Mouse (Mus musculus): Measurements from ENCODE around the gene Gm28778. TPM values are rescaled to one million over a fixed set of nuclear protein-coding genes. Genes with fewer than 3 reads are reported as not detected.
A peak's percentile ranks its signal among the peaks of the same experiment; 100 is the strongest.

The Gm28778 gene
- total and polyA plus RNA-seq, 2 experiments, result 21.7 TPM; not detected in 1

- peak; percentile 77 for DNase-seq (ENCODE audit: extremely low read depth, low read depth, low spot score)
- H3K4me1 ChIP-seq (ENCODE audit: control insufficient read depth, insufficient read depth, low read length), result peaks cover 5% of the 10 kb centered on the region; the same call in 1 of the 2 replicates
- H3K79me2 ChIP-seq (ENCODE audit: control insufficient read depth, insufficient read depth, low read length), result no peaks in the 10 kb centered on the region; the same call in 1 of the 2 replicates
- H3K27me3 ChIP-seq (ENCODE audit: control insufficient read depth, insufficient read depth, low read length), result no peaks in the 10 kb centered on the region
- H3K4me3 ChIP-seq (ENCODE audit: insufficient read depth, low read depth, low read length), result no peak overlapping the region
- no peak overlapping the region for H3K9ac ChIP-seq (ENCODE audit: low read depth, low read length)
- H3K36me3 ChIP-seq (ENCODE audit: control insufficient read depth, insufficient read depth, low read length), result peaks cover 3% of the 10 kb centered on the region; the same call in 1 of the 2 replicates
- 22% methylated on average over 4 of the region's 4 CpGs for WGBS
- H3K27ac ChIP-seq (replicated peaks; ENCODE audit: insufficient read depth, low read depth, low read length), result no peak overlapping the region
- TF ChIP-seq POLR2A (IDR thresholded peaks at IDR 0.05; ENCODE audit: extremely low read depth, insufficient read depth, low read length), result no peak
- no peak for TF ChIP-seq CTCF (IDR thresholded peaks at IDR 0.05; ENCODE audit: low read depth, low read length)
Observed at GRCm38 (mm10) chr1:53300506-53300905, 3.6 kb downstream of the Gm28778 start.

- WGBS, result 2% methylated on average over 27 of the region's 27 CpGs
- peak within 1 kb of the TSS; percentile 79 for H3K4me3 ChIP-seq (ENCODE audit: insufficient read depth, low read depth, low read length)
- peak; percentile 72 for DNase-seq (ENCODE audit: extremely low read depth, low read depth, low spot score)
- H3K27ac ChIP-seq (replicated peaks; ENCODE audit: insufficient read depth, low read depth, low read length), result peak within 1 kb of the TSS; percentile 99
- no peaks in the 10 kb centered on the region; the same call in 1 of the 2 replicates for H3K79me2 ChIP-seq (ENCODE audit: control insufficient read depth, insufficient read depth, low read length)
- no peaks in the 10 kb centered on the region for H3K4me1 ChIP-seq (ENCODE audit: control insufficient read depth, insufficient read depth, low read length)
- no peaks in the 10 kb centered on the region for H3K27me3 ChIP-seq (ENCODE audit: control insufficient read depth, insufficient read depth, low read length)
- no peak for TF ChIP-seq CTCF (IDR thresholded peaks at IDR 0.05; ENCODE audit: low read depth, low read length)
- TF ChIP-seq POLR2A (IDR thresholded peaks at IDR 0.05; ENCODE audit: extremely low read depth, insufficient read depth, low read length), result peak; percentile 47; the same call in 1 of the 2 replicates
- H3K36me3 ChIP-seq (ENCODE audit: control insufficient read depth, insufficient read depth, low read length), result peaks cover 14% of the 10 kb centered on the region
- peak within 1 kb of the TSS; percentile 98 for H3K9ac ChIP-seq (ENCODE audit: low read depth, low read length)
Observed at GRCm38 (mm10) chr1:53312989-53313967, 16.4 kb downstream of the Gm28778 start, which contains the start of gene Osgepl1. TSS of gene Osgepl1 (plus strand) at chr1:53313624.

- no peak for DNase-seq (ENCODE audit: extremely low read depth, low read depth, low spot score)
- WGBS, result 97% methylated on average over 4 of the region's 4 CpGs
- TF ChIP-seq POLR2A (IDR thresholded peaks at IDR 0.05; ENCODE audit: extremely low read depth, insufficient read depth, low read length) (no peak), CTCF (IDR thresholded peaks at IDR 0.05; ENCODE audit: low read depth, low read length) (no peak)
- Histone ChIP-seq H3K27me3 (ENCODE audit: control insufficient read depth, insufficient read depth, low read length) (no peaks in the 10 kb centered on the region), H3K4me1 (ENCODE audit: control insufficient read depth, insufficient read depth, low read length) (no peaks in the 10 kb centered on the region), H3K27ac (replicated peaks; ENCODE audit: insufficient read depth, low read depth, low read length) (no peak overlapping the region), H3K79me2 (ENCODE audit: control insufficient read depth, insufficient read depth, low read length) (no peaks in the 10 kb centered on the region), H3K36me3 (ENCODE audit: control insufficient read depth, insufficient read depth, low read length) (peaks cover 30% of the 10 kb centered on the region), H3K4me3 (ENCODE audit: insufficient read depth, low read depth, low read length) (no peak overlapping the region), H3K9ac (ENCODE audit: low read depth, low read length) (no peak overlapping the region)
Observed at GRCm38 (mm10) chr1:53321662-53322344, 24.9 kb downstream of the Gm28778 start.

GRCm38 (mm10) chr1:53323254-53323653 is 26.3 kb downstream of the Gm28778 start:
- Histone ChIP-seq H3K79me2 (ENCODE audit: control insufficient read depth, insufficient read depth, low read length) (no peaks in the 10 kb centered on the region), H3K4me3 (ENCODE audit: insufficient read depth, low read depth, low read length) (no peak overlapping the region), H3K4me1 (ENCODE audit: control insufficient read depth, insufficient read depth, low read length) (no peaks in the 10 kb centered on the region), H3K27ac (replicated peaks; ENCODE audit: insufficient read depth, low read depth, low read length) (no peak overlapping the region), H3K36me3 (ENCODE audit: control insufficient read depth, insufficient read depth, low read length) (peaks cover 19% of the 10 kb centered on the region), H3K27me3 (ENCODE audit: control insufficient read depth, insufficient read depth, low read length) (no peaks in the 10 kb centered on the region), H3K9ac (ENCODE audit: low read depth, low read length) (no peak overlapping the region)
- no peak for DNase-seq (ENCODE audit: extremely low read depth, low read depth, low spot score)
- 92% methylated on average over 5 of the region's 5 CpGs for WGBS
- TF ChIP-seq CTCF (IDR thresholded peaks at IDR 0.05; ENCODE audit: low read depth, low read length), result no peak
- TF ChIP-seq POLR2A (IDR thresholded peaks at IDR 0.05; ENCODE audit: extremely low read depth, insufficient read depth, low read length), result no peak

GRCm38 (mm10) chr1:53324277-53324676 is 27.4 kb downstream of the Gm28778 start:
- no peak overlapping the region for H3K9ac ChIP-seq (ENCODE audit: low read depth, low read length)
- H3K27ac ChIP-seq (replicated peaks; ENCODE audit: insufficient read depth, low read depth, low read length), result no peak overlapping the region
- WGBS, result 96% methylated on average over 1 of the region's 1 CpGs
- no peaks in the 10 kb centered on the region for H3K79me2 ChIP-seq (ENCODE audit: control insufficient read depth, insufficient read depth, low read length)
- peaks cover 17% of the 10 kb centered on the region for H3K36me3 ChIP-seq (ENCODE audit: control insufficient read depth, insufficient read depth, low read length)
- no peaks in the 10 kb centered on the region for H3K27me3 ChIP-seq (ENCODE audit: control insufficient read depth, insufficient read depth, low read length)
- DNase-seq (ENCODE audit: extremely low read depth, low read depth, low spot score), result no peak
- no peaks in the 10 kb centered on the region for H3K4me1 ChIP-seq (ENCODE audit: control insufficient read depth, insufficient read depth, low read length)
- TF ChIP-seq CTCF (IDR thresholded peaks at IDR 0.05; ENCODE audit: low read depth, low read length) (no peak), POLR2A (IDR thresholded peaks at IDR 0.05; ENCODE audit: extremely low read depth, insufficient read depth, low read length) (no peak)
- H3K4me3 ChIP-seq (ENCODE audit: insufficient read depth, low read depth, low read length), result no peak overlapping the region
